Mouse (Mus musculus): ENCODE results near the gene Pex12. TPM values are rescaled to one million over a fixed set of nuclear protein-coding genes. Genes with fewer than 3 reads are reported as not detected.
A peak's percentile ranks its signal among the peaks of the same experiment; 100 is the strongest.
"Not testable (repeated sequence)": the region's sequence is repeated elsewhere in the genome, so short reads cannot be mapped to it uniquely, and the experiment has no call there.

Gene Pex12
- polyA plus RNA-seq, 1 experiment from 2014 or later = 21.0 TPM

DNA sequence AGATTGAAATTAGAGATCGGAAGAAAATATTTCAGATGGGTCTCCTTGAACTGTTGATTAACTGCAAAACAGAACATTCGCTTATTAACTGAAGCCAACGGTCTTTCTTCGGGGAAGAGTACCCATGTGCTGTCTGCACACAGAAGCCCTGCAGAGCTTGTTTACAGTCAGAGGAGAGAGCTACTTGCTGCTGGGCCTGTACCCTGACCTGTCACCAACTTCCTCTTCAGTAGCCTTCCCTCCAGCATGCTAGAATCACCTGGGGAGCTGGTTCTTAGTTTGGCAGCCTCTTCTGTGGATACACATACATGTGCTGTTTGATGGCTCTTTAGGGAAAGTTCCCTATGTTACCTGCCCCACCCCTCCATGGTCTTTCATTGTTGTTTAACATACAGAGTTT lies 16.8 kb downstream of the Pex12 start:
- H3K27ac ChIP-seq = no peak overlapping the region
- H3K4me3 ChIP-seq (replicated peaks) = no peak overlapping the region
- H3K27me3 ChIP-seq = no peaks in the 10 kb centered on the region
- H3K9ac ChIP-seq (replicated peaks) = no peak overlapping the region
- H3K4me1 ChIP-seq (replicated peaks) = 0 out of 2 replicates have a peak, but pooled peaks cover 2% of the 10 kb centered on the region
- ATAC-seq = no peak
- no peak overlapping the region for H3K4me2 ChIP-seq (replicated peaks)
- 95% methylated on average over 4 of the region's 4 CpGs for WGBS
- H3K36me3 ChIP-seq = no peaks in the 10 kb centered on the region
- H3K9me3 ChIP-seq = no peaks in the 10 kb centered on the region

DNA sequence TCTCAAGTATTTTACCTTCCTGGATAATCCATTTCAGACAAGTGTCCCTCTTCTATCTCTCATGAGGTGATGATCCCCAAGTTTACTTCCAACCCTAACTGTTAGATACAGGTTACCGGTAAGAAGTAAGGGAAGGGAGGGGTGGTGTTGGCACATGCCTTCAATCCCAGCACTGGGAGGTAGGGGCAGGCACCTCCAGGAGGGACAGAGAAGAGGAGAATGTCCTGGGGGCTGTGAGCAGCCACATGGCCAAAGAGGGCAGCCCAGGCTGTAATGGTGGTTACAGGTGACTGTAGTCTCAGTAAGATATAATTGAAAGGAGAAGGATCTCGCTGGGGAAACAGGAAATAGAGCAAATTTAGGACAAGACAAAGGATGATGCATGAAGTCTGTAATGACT lies 20.3 kb downstream of the Pex12 start:
- Histone ChIP-seq H3K4me2 (replicated peaks) (no peak overlapping the region), H3K4me3 (replicated peaks) (no peak overlapping the region), H3K9ac (replicated peaks) (no peak overlapping the region), H3K9me3 (no peaks in the 10 kb centered on the region), H3K4me1 (replicated peaks) (no peaks in the 10 kb centered on the region), H3K36me3 (no peaks in the 10 kb centered on the region), H3K27ac (no peak overlapping the region), H3K27me3 (no peaks in the 10 kb centered on the region)
- no peak for ATAC-seq
- WGBS = 81% methylated on average over 2 of the region's 2 CpGs

DNA sequence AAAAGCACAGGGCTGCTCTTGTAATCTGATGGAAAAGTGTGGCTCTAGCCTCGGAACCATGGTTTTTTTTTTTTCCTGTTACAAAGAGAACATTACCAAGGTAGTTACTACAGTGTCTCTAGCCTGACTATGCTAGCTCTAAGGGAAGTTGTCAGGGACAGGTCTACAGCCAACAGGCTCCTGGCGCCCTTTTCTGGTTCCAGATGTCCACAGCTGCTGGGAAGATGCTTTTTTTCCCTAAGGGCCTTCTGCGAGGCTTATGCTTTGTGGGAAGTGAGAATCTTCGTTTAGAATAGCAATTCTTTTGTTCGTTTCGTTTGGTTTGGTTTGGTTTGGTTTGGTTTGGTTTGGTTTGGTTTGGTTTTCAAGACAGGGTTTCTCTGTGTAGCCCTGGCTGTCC lies 22.7 kb downstream of the Pex12 start:
- H3K4me2 ChIP-seq (replicated peaks) = no peak overlapping the region
- no peaks in the 10 kb centered on the region for H3K27me3 ChIP-seq
- no peaks in the 10 kb centered on the region for H3K36me3 ChIP-seq
- no peaks in the 10 kb centered on the region for H3K9me3 ChIP-seq
- 87% methylated on average over 6 of the region's 6 CpGs for WGBS
- no peak overlapping the region for H3K4me3 ChIP-seq (replicated peaks)
- ATAC-seq = no peak
- H3K4me1 ChIP-seq (replicated peaks) = no peaks in the 10 kb centered on the region
- H3K27ac ChIP-seq = no peak overlapping the region
- H3K9ac ChIP-seq (replicated peaks) = no peak overlapping the region

DNA sequence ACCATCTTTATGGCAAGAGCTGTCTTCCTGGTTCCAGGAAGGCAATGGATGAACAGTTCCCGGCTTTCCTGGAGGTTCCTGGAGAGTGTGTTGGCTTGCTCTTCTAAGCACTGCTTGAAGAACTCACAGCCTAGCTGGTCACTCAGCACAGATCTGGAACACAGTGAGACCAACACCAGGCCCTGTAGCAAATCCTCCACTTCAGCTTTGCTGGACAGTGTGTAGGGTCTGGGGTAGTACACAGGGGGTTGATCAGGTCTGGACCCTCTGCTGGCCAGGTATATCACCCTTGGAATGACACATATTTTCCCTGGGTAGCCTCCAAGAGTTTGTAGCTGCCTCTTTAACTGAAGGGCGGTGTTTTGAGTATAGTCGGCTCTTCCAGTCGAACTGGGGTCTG lies 23.4 kb downstream of the Pex12 start:
- no peaks in the 10 kb centered on the region for H3K9me3 ChIP-seq
- no peak overlapping the region for H3K4me3 ChIP-seq (replicated peaks)
- ATAC-seq = no peak
- H3K27me3 ChIP-seq = no peaks in the 10 kb centered on the region
- no peaks in the 10 kb centered on the region for H3K4me1 ChIP-seq (replicated peaks)
- no peak overlapping the region for H3K27ac ChIP-seq
- no peak overlapping the region for H3K9ac ChIP-seq (replicated peaks)
- no peak overlapping the region for H3K4me2 ChIP-seq (replicated peaks)
- H3K36me3 ChIP-seq = no peaks in the 10 kb centered on the region
- 89% methylated on average over 4 of the region's 4 CpGs for WGBS

DNA sequence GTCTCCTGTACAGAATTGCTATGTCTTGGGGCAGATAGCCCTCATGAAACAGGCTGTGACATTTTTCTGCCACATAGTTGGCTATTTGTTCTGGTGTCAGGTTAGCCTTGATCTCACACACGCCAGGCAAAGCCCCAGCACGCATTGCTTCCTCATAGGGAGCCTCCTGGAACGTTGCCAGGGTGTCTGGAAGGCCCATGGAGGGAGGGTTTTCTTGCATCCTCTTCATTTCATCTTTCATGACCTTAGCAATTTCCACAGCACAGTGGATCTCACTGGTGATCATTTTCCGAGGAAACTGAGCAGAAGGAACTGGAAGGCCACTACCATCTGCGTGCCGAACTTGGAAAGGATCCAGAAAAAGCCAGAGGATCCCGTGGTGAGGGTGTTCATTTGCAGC lies 26.1 kb downstream of the Pex12 start:
- H3K9ac ChIP-seq (replicated peaks) = no peak overlapping the region
- no peak overlapping the region for H3K4me2 ChIP-seq (replicated peaks)
- H3K27ac ChIP-seq = no peak overlapping the region
- H3K4me3 ChIP-seq (replicated peaks) = no peak overlapping the region
- WGBS = 75% methylated on average over 7 of the region's 7 CpGs
- no peaks in the 10 kb centered on the region for H3K27me3 ChIP-seq
- no peaks in the 10 kb centered on the region for H3K9me3 ChIP-seq
- H3K36me3 ChIP-seq = no peaks in the 10 kb centered on the region
- no peak for ATAC-seq
- H3K4me1 ChIP-seq (replicated peaks) = no peaks in the 10 kb centered on the region

DNA sequence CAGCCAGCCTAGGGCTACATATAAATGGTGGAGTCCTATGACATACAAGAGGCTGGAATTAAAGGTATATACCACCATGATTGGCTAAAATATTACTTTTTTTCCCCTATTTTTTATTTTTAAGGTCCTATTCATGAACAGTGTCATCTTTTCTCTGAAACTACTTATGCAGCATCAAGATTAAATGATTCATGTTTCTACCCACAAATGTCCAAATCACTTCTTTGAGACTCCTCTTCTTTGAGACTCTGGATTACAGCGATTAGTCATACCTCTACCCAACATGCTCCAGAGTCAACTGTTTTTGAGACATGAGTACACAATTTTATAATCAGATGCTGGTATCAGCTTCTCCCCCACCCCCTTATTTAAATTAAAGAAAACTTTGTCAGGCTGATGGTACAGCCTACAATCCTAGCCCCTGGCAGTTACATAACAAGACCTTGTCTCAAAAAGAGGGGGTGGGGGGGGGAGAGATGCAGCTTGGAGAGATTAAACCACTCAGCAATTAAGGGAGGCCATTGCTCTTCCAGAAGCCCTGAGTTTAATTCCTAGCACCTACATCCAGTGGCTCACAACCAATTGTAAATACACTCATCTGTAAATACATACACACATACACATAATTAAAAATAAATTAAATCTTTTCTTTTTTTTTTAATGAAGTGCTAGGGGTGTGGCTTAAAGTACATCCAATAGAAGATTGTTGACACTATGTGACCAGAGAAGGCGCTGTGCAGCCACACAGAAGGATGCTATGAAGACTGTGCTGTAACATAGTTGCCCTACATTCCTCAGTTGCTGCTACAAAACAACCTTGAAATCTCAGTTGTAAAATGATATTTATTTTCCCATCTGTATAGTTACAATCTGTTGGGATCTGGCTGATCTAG lies 30.2 kb downstream of the Pex12 start:
- Histone ChIP-seq H3K4me3 (replicated peaks) (0 out of 2 replicates have a peak overlapping the region, but pooled peaks have one; percentile 53), H3K9ac (replicated peaks) (no peak overlapping the region), H3K9me3 (no peaks in the 10 kb centered on the region), H3K27ac (peak overlapping the region; percentile 81), H3K4me2 (replicated peaks) (peak overlapping the region; percentile 64; the same call in 1 of the 2 replicates), H3K36me3 (no peaks in the 10 kb centered on the region), H3K4me1 (replicated peaks) (0 out of 2 replicates have a peak, but pooled peaks cover 6% of the 10 kb centered on the region), H3K27me3 (no peaks in the 10 kb centered on the region)
- WGBS = 22% methylated on average over 2 of the region's 2 CpGs
- 0 out of 2 replicates have a peak, but pooled peaks have one; percentile 5 for ATAC-seq

DNA sequence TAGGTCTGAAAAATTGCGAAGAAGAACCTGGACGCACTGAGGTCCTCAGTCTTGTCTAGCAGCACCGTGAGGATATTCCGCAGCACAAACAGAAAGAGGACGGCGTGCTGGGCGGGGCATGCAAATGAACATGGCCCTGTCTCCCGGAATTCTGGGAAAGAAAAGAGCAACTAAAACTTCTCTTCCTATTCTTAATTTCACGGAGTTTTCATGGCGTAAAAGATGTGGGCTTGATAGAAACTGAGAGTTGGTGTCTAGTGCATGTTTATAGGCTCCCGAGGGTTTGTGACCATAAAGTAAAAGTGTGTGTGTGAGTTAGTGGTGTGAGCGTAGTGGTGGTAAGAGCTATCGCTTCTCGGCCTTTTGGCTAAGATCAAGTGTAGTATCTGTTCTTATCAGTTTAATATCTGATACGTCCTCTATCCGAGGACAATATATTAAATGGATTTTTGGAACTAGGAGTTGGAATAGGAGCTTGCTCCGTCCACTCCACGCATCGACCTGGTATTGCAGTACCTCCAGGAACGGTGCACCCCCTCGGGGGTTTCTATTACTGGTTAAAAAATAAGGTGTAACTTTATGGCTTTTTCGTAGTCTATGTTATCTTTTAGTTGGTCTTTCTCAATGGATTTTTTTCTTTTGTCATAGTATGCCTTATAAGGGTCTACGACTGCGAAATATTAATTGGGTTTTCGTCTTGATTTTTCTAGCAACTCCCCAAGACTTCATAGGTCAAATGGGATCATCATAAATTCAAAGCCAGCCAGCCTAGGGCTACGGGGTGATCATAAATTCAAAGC lies 31.0 kb downstream of the Pex12 start:
- H3K4me1 ChIP-seq (replicated peaks) = 0 out of 2 replicates have a peak, but pooled peaks cover 6% of the 10 kb centered on the region
- H3K27me3 ChIP-seq = no peaks in the 10 kb centered on the region
- WGBS = 0% methylated on average over 26 of the region's 26 CpGs
- ATAC-seq = peak; percentile 90
- H3K4me2 ChIP-seq (replicated peaks) = peak overlapping the region; percentile 64
- H3K9me3 ChIP-seq = no peaks in the 10 kb centered on the region
- H3K27ac ChIP-seq = peak overlapping the region; percentile 81
- no peaks in the 10 kb centered on the region for H3K36me3 ChIP-seq
- peak overlapping the region; percentile 53 for H3K4me3 ChIP-seq (replicated peaks)
- H3K9ac ChIP-seq (replicated peaks) = peak overlapping the region; percentile 69

DNA sequence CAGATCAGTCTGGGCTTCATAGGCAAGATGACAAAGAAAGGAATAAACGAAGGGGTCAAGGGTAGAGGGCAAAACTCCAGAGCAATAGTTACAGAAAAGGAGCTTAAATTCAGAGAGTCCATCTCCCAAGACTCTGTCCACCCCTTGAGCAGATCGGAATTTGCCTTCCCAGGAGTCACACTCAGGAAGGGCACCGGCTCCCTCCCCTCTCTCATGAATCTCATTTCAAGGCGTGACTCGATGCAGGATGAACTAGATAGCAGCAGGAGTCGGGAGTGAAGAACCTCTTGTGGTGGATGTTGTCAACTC lies 31.6 kb downstream of the Pex12 start:
- peak; percentile 70; the same call in 1 of the 2 replicates for ATAC-seq
- no peaks in the 10 kb centered on the region for H3K27me3 ChIP-seq
- 0 out of 2 replicates have a peak, but pooled peaks cover 6% of the 10 kb centered on the region for H3K4me1 ChIP-seq (replicated peaks)
- peak overlapping the region; percentile 53 for H3K4me3 ChIP-seq (replicated peaks)
- H3K4me2 ChIP-seq (replicated peaks) = peak overlapping the region; percentile 64
- 0% methylated on average over 6 of the region's 6 CpGs for WGBS
- H3K9ac ChIP-seq (replicated peaks) = peak overlapping the region; percentile 69
- H3K36me3 ChIP-seq = no peaks in the 10 kb centered on the region
- no peaks in the 10 kb centered on the region for H3K9me3 ChIP-seq
- peak overlapping the region; percentile 81 for H3K27ac ChIP-seq

DNA sequence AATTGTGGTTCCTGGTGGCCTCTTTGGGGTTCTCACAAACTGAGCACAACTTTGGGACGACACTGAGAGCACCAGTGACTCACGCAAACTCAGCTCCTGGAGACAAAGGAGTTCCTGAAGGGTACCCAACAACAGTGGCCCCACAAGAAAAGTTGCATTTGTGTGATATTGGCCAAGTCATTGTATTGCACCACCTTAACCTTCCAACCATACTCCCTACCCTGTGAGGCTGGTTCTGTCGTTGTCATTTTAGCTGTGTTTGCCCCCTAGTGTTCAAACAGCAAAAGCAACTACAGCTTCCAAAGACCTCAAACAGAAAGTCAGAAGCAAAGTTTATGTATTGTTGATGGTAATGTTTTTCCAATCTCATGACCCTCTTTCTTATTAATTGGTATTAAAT lies 39.2 kb downstream of the Pex12 start:
- no peaks in the 10 kb centered on the region for H3K9me3 ChIP-seq
- H3K36me3 ChIP-seq = no peaks in the 10 kb centered on the region
- H3K4me2 ChIP-seq (replicated peaks) = no peak overlapping the region
- ATAC-seq = no peak
- H3K9ac ChIP-seq (replicated peaks) = no peak overlapping the region
- WGBS = 62% methylated on average over 3 of the region's 3 CpGs
- H3K27ac ChIP-seq = no peak overlapping the region
- H3K27me3 ChIP-seq = no peaks in the 10 kb centered on the region
- no peak overlapping the region for H3K4me3 ChIP-seq (replicated peaks)
- no peaks in the 10 kb centered on the region for H3K4me1 ChIP-seq (replicated peaks)

DNA sequence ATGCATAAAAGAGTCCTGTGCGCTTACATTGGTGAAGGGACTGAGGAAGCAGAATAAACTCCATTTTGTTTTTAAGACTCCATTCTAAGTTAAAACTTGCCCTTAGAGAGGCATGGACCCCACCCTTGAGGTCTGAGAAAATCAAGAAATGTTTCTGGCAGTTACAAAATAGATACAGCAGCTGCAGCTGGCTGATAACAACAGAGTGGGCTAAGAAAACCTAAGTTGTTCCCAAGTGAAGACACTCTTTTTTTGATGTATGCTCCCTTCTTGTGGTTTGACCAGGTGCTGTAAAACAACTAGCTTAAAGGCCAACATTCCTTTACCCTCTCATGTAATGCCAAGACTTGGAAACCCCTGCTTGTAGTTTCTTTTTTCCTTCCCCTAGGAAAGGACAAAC lies 39.7 kb downstream of the Pex12 start:
- Histone ChIP-seq H3K36me3 (no peaks in the 10 kb centered on the region), H3K4me3 (replicated peaks) (no peak overlapping the region), H3K9ac (replicated peaks) (no peak overlapping the region), H3K4me2 (replicated peaks) (no peak overlapping the region), H3K27ac (no peak overlapping the region), H3K4me1 (replicated peaks) (no peaks in the 10 kb centered on the region), H3K9me3 (no peaks in the 10 kb centered on the region), H3K27me3 (no peaks in the 10 kb centered on the region)
- 91% methylated on average over 1 of the region's 1 CpGs for WGBS
- ATAC-seq = no peak

DNA sequence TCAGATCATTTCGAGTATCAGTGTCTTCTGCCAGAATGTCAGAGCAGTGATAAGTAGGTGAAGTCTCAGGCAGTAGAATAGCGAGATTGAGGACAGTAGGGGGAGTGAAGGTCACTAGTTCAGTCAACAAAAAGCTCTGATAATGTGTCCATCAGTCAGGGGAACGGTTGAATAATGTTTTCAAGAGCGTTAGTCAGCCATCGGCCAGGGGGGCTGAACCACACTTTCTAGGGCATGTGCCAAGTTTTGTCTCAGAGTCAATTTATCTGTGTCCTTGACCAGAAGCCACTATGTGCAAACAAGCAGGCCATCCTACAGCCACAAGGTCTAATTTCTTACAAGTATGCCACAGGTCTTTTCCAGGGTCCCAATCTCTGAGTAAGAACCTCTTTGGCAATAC lies 45.2 kb downstream of the Pex12 start:
- 75% methylated on average over 5 of the region's 5 CpGs for WGBS
- H3K4me3 ChIP-seq (replicated peaks); H3K27me3 ChIP-seq; H3K36me3 ChIP-seq; H3K4me2 ChIP-seq (replicated peaks); ATAC-seq; H3K4me1 ChIP-seq (replicated peaks); H3K27ac ChIP-seq; H3K9me3 ChIP-seq; H3K9ac ChIP-seq (replicated peaks): not testable (repeated sequence)

All from midbrain, embryonic 13.5 days (tissue).